Comparison of ENCODE assay signal across 8 mouse cellular contexts in genomic region chr11:117318731-117319542, GRCm38 (mm10).
A peak's percentile ranks its signal among the peaks of the same experiment; 100 is the strongest.
DNase-seq lines count a peak whose midpoint lies in the region; ATAC-seq and TF ChIP-seq lines count a peak whose summit lies in the region.

No protein-coding gene starts in this region.

- no peaks in the 10 kb centered on the region for H3K9me3 ChIP-seq in lung, postnatal 0 days (ENCODE audit: low read length)
- H3K9me3 ChIP-seq in embryonic facial prominence, embryonic 10.5 days = no peaks in the 10 kb centered on the region
- no peaks in the 10 kb centered on the region for H3K9me3 ChIP-seq in midbrain, embryonic 15.5 days

- 36% methylated on average over 12 of the region's 12 CpGs for WGBS in lung, postnatal 0 days
- WGBS in embryonic facial prominence, embryonic 10.5 days = 29% methylated on average over 12 of the region's 12 CpGs
- WGBS in midbrain, embryonic 15.5 days = 76% methylated on average over 12 of the region's 12 CpGs

- no peaks in the 10 kb centered on the region for H3K36me3 ChIP-seq in lung, postnatal 0 days (ENCODE audit: insufficient read depth, low read length)
- peaks cover 14% of the 10 kb centered on the region; the same call in 1 of the 2 replicates for H3K36me3 ChIP-seq in embryonic facial prominence, embryonic 10.5 days (replicated peaks)
- no peaks in the 10 kb centered on the region for H3K36me3 ChIP-seq in midbrain, embryonic 15.5 days (replicated peaks)

- DNase-seq in lung, postnatal 0 days (ENCODE audit: low spot score) = peak; percentile 22
- no peak for DNase-seq in lung, adult 18-20 months
- DNase-seq in embryonic facial prominence, embryonic 10.5 days (ENCODE audit: low spot score) = peak; percentile 62
- DNase-seq in induced T-regulatory cell, adult 2 months (ENCODE audit: low read depth) = peak; percentile 86
- no peak for DNase-seq in testis, postnatal 14 days (ENCODE audit: low spot score)
- DNase-seq in spleen, postnatal 4 days (ENCODE audit: low spot score in 2 of 2) = no peak
- no peak for DNase-seq in gastrocnemius, adult 18-20 months (ENCODE audit: low spot score)

- no peak for TF ChIP-seq EP300 in lung, postnatal 0 days (IDR thresholded peaks at IDR 0.05)

- H3K4me3 ChIP-seq in lung, postnatal 0 days (ENCODE audit: low read depth, low read length) = no peak overlapping the region
- peak overlapping the region; percentile 38 for H3K4me3 ChIP-seq in embryonic facial prominence, embryonic 10.5 days
- no peak overlapping the region for H3K4me3 ChIP-seq in midbrain, embryonic 15.5 days

- ATAC-seq in lung, postnatal 0 days = no peak
- no peak for ATAC-seq in midbrain, embryonic 15.5 days (replicated peaks)

- peaks cover 36% of the 10 kb centered on the region for H3K4me1 ChIP-seq in lung, postnatal 0 days (ENCODE audit: insufficient read depth, low read depth, low read length)
- peaks cover 100% of the 10 kb centered on the region for H3K4me1 ChIP-seq in embryonic facial prominence, embryonic 10.5 days
- peaks cover 41% of the 10 kb centered on the region for H3K4me1 ChIP-seq in midbrain, embryonic 15.5 days

- peak overlapping the region; percentile 94 for H3K27ac ChIP-seq in lung, postnatal 0 days (ENCODE audit: low read length)
- H3K27ac ChIP-seq in embryonic facial prominence, embryonic 10.5 days (replicated peaks) = peak overlapping the region; percentile 81
- H3K27ac ChIP-seq in midbrain, embryonic 15.5 days = 0 out of 2 replicates have a peak overlapping the region, but pooled peaks have one; percentile 38

- no peak for TF ChIP-seq CTCF in lung, postnatal 0 days (IDR thresholded peaks at IDR 0.05)

- H3K27me3 ChIP-seq in lung, postnatal 0 days (replicated peaks; ENCODE audit: insufficient read depth, low read length) = no peaks in the 10 kb centered on the region
- H3K27me3 ChIP-seq in embryonic facial prominence, embryonic 10.5 days (replicated peaks; ENCODE audit: low read depth, poor library complexity, severe bottlenecking) = no peaks in the 10 kb centered on the region
- H3K27me3 ChIP-seq in midbrain, embryonic 15.5 days (replicated peaks) = no peaks in the 10 kb centered on the region

- no peak overlapping the region for H3K9ac ChIP-seq in lung, postnatal 0 days (replicated peaks; ENCODE audit: low read depth)
- no peak overlapping the region for H3K9ac ChIP-seq in midbrain, embryonic 15.5 days

- H3K4me2 ChIP-seq in lung, postnatal 0 days (replicated peaks; ENCODE audit: low read depth, low read length) = no peak overlapping the region
- no peak overlapping the region for H3K4me2 ChIP-seq in midbrain, embryonic 15.5 days

Comparison
In these comparisons a context has a peak if more than half of its experiments do, and no peak if none do; other contexts are left out.
1. DNase-seq: peak in lung, postnatal 0 days (single experiment), embryonic facial prominence, embryonic 10.5 days (single experiment) and induced T-regulatory cell, adult 2 months (single experiment); none in lung, adult 18-20 months (0 of 2), testis, postnatal 14 days (single experiment), spleen, postnatal 4 days (0 of 2) and gastrocnemius, adult 18-20 months (single experiment).
2. H3K27ac ChIP-seq: peak in every context shown above with its lines; median percentile 94 in lung, postnatal 0 days; 81 in embryonic facial prominence, embryonic 10.5 days; 38 in midbrain, embryonic 15.5 days.